Mouse (Mus musculus): ENCODE data around the gene Orai1. TPM values are rescaled to one million over a fixed set of nuclear protein-coding genes. Genes with fewer than 3 reads are reported as not detected.

The Orai1 gene
- polyA plus RNA-seq, 1 experiment from 2014 or later, result 11.5 TPM

GRCm38 (mm10) chr5:123064207-123064606 lies 49.3 kb downstream of the Orai1 start:
- Histone ChIP-seq H3K27ac (no peak overlapping the region), H3K9me3 (replicated peaks) (no peaks in the 10 kb centered on the region), H3K4me3 (no peak overlapping the region)

GRCm38 (mm10) chr5:123067395-123067995 lies 52.6 kb downstream of the Orai1 start:
- H3K4me3 ChIP-seq, result no peak overlapping the region
- H3K27me3 ChIP-seq (ENCODE audit: low read depth, poor library complexity, severe bottlenecking), result no peaks in the 10 kb centered on the region
- no peaks in the 10 kb centered on the region for H3K36me3 ChIP-seq
- no peak for DNase-seq (ENCODE audit: low spot score)
- 28% methylated on average over 6 of the region's 6 CpGs for WGBS
- H3K27ac ChIP-seq, result no peak overlapping the region
- H3K9me3 ChIP-seq (replicated peaks), result no peaks in the 10 kb centered on the region
- peaks cover 4% of the 10 kb centered on the region; the same call in 1 of the 2 replicates for H3K4me1 ChIP-seq

More at GRCm38 (mm10) chr5:123064207-123064606, 49.3 kb downstream of the Orai1 start:
- H3K27me3 ChIP-seq (ENCODE audit: low read depth, poor library complexity, severe bottlenecking), result no peaks in the 10 kb centered on the region
- H3K4me1 ChIP-seq, result peaks cover 18% of the 10 kb centered on the region
- no peaks in the 10 kb centered on the region for H3K36me3 ChIP-seq
- DNase-seq (ENCODE audit: low spot score), result peak; percentile 56
- WGBS, result 34% methylated on average over 6 of the region's 6 CpGs

GRCm38 (mm10) chr5:123068115-123068514 lies 53.2 kb downstream of the Orai1 start, which contains the start of gene Tmem120b:
Gene Tmem120b (plus strand): TSS chr5:123068415.
- Histone ChIP-seq H3K36me3 (no peaks in the 10 kb centered on the region), H3K27ac (no peak within 1 kb of the TSS), H3K9me3 (replicated peaks) (no peaks in the 10 kb centered on the region), H3K27me3 (ENCODE audit: low read depth, poor library complexity, severe bottlenecking) (no peaks in the 10 kb centered on the region), H3K4me1 (peaks cover 4% of the 10 kb centered on the region; the same call in 1 of the 2 replicates), H3K4me3 (no peak within 1 kb of the TSS)
- no peak for DNase-seq (ENCODE audit: low spot score)
- 86% methylated on average over 12 of the region's 12 CpGs for WGBS

- peaks cover 4% of the 10 kb centered on the region; the same call in 1 of the 2 replicates for H3K4me1 ChIP-seq
- DNase-seq (ENCODE audit: low spot score), result no peak
- H3K27ac ChIP-seq, result no peak overlapping the region
- no peaks in the 10 kb centered on the region for H3K9me3 ChIP-seq (replicated peaks)
- H3K4me3 ChIP-seq, result no peak overlapping the region
- H3K27me3 ChIP-seq (ENCODE audit: low read depth, poor library complexity, severe bottlenecking), result no peaks in the 10 kb centered on the region
- H3K36me3 ChIP-seq, result no peaks in the 10 kb centered on the region
- 99% methylated on average over 2 of the region's 2 CpGs for WGBS
These were observed 53.8 kb downstream of the Orai1 start for GRCm38 (mm10) chr5:123068714-123069113.

GRCm38 (mm10) chr5:123075576-123076418 lies 60.9 kb downstream of the Orai1 start:
- H3K4me3 ChIP-seq, result peak overlapping the region; percentile 77

GRCm38 (mm10) chr5:123076419-123077281 lies 61.8 kb downstream of the Orai1 start:
- no peak for DNase-seq (ENCODE audit: low spot score)

More at GRCm38 (mm10) chr5:123075576-123076418, 60.9 kb downstream of the Orai1 start:
- no peaks in the 10 kb centered on the region for H3K27me3 ChIP-seq (ENCODE audit: low read depth, poor library complexity, severe bottlenecking)
- H3K27ac ChIP-seq, result peak overlapping the region; percentile 82
- DNase-seq (ENCODE audit: low spot score), result peak; percentile 96
- H3K9me3 ChIP-seq (replicated peaks), result no peaks in the 10 kb centered on the region
- 9% methylated on average over 45 of the region's 45 CpGs for WGBS
- H3K36me3 ChIP-seq, result no peaks in the 10 kb centered on the region
- peaks cover 48% of the 10 kb centered on the region for H3K4me1 ChIP-seq

GRCm38 (mm10) chr5:123079568-123079967 lies 64.7 kb downstream of the Orai1 start:
- peaks cover 52% of the 10 kb centered on the region for H3K4me1 ChIP-seq
- H3K9me3 ChIP-seq (replicated peaks), result no peaks in the 10 kb centered on the region
- WGBS, result 77% methylated on average over 1 of the region's 1 CpGs
- no peak for DNase-seq (ENCODE audit: low spot score)
- no peaks in the 10 kb centered on the region for H3K36me3 ChIP-seq
- peak overlapping the region; percentile 47; the same call in 1 of the 2 replicates for H3K27ac ChIP-seq
- no peaks in the 10 kb centered on the region for H3K27me3 ChIP-seq (ENCODE audit: low read depth, poor library complexity, severe bottlenecking)
- H3K4me3 ChIP-seq, result no peak overlapping the region

More at GRCm38 (mm10) chr5:123076419-123077281, 61.8 kb downstream of the Orai1 start:
- Histone ChIP-seq H3K36me3 (no peaks in the 10 kb centered on the region), H3K4me3 (peak overlapping the region; percentile 77), H3K4me1 (peaks cover 48% of the 10 kb centered on the region), H3K27ac (peak overlapping the region; percentile 82), H3K9me3 (replicated peaks) (no peaks in the 10 kb centered on the region), H3K27me3 (ENCODE audit: low read depth, poor library complexity, severe bottlenecking) (no peaks in the 10 kb centered on the region)
- 3% methylated on average over 35 of the region's 35 CpGs for WGBS

- Histone ChIP-seq H3K9me3 (replicated peaks) (no peaks in the 10 kb centered on the region), H3K36me3 (no peaks in the 10 kb centered on the region), H3K4me1 (peaks cover 49% of the 10 kb centered on the region), H3K27ac (peak overlapping the region; percentile 47; the same call in 1 of the 2 replicates), H3K4me3 (no peak overlapping the region), H3K27me3 (ENCODE audit: low read depth, poor library complexity, severe bottlenecking) (no peaks in the 10 kb centered on the region)
- DNase-seq (ENCODE audit: low spot score), result peak; percentile 46
- 42% methylated on average over 8 of the region's 8 CpGs for WGBS
These were observed 65.2 kb downstream of the Orai1 start for GRCm38 (mm10) chr5:123080041-123080440.

Other genes starting within 250 kb of the Orai1 start
- 29.3 and 30.0 TPM in 2 replicates for gene Camkk2, start 235.7 kb upstream of the Orai1 start, polyA plus RNA-seq (2016; fragmentation: Nextera tagmentation; extraction: Ambion mirVana)
- gene Anapc5, start 193.7 kb upstream of the Orai1 start, polyA plus RNA-seq (2016; fragmentation: Nextera tagmentation; extraction: Ambion mirVana), result 489 and 505 TPM in 2 replicates
- gene Rnf34, start 165.0 kb upstream of the Orai1 start, polyA plus RNA-seq (2016; fragmentation: Nextera tagmentation; extraction: Ambion mirVana), result 42.4 and 49.4 TPM in 2 replicates
- 108 and 115 TPM in 2 replicates for gene Kdm2b, start 25.3 kb upstream of the Orai1 start, polyA plus RNA-seq (2016; fragmentation: Nextera tagmentation; extraction: Ambion mirVana)
- gene Morn3, start 31.9 kb downstream of the Orai1 start, polyA plus RNA-seq (2016; fragmentation: Nextera tagmentation; extraction: Ambion mirVana), result not detected in 2 replicates
- gene Tmem120b, start 53.3 kb downstream of the Orai1 start, polyA plus RNA-seq (2016; fragmentation: Nextera tagmentation; extraction: Ambion mirVana), result 9.7 and 12.4 TPM in 2 replicates
- 1.8 and 2.0 TPM in 2 replicates for gene Rhof, start 117.6 kb downstream of the Orai1 start, polyA plus RNA-seq (2016; fragmentation: Nextera tagmentation; extraction: Ambion mirVana)
- gene Setd1b, start 127.1 kb downstream of the Orai1 start, polyA plus RNA-seq (2016; fragmentation: Nextera tagmentation; extraction: Ambion mirVana), result 9.4 and 10.6 TPM in 2 replicates
- 90.1 and 92.0 TPM in 2 replicates for gene Psmd9, start 154.3 kb downstream of the Orai1 start, polyA plus RNA-seq (2016; fragmentation: Nextera tagmentation; extraction: Ambion mirVana)
- not detected in 2 replicates for gene Hpd, start 167.7 kb downstream of the Orai1 start, polyA plus RNA-seq (2016; fragmentation: Nextera tagmentation; extraction: Ambion mirVana)
- 0.16 and 0.20 TPM in 2 replicates for gene Wdr66, start 237.0 kb downstream of the Orai1 start, polyA plus RNA-seq (2016; fragmentation: Nextera tagmentation; extraction: Ambion mirVana)